Mouse (Mus musculus) cerebellum, postnatal 4 days (tissue): ENCODE results near the gene Gm10719.
"Not testable (repeated sequence)": the region's sequence is repeated elsewhere in the genome, so short reads cannot be mapped to it uniquely, and the experiment has no call there.

ENCODE experiments used
- DNase-seq, 2 experiments: peaks; one replicate each; pipeline ENCODE4 v3.0.0; 2022; ENCODE audit warnings: low spot score in 2 of 2, mixed read lengths in 1 of 2

The Gm10719 gene

DNA sequence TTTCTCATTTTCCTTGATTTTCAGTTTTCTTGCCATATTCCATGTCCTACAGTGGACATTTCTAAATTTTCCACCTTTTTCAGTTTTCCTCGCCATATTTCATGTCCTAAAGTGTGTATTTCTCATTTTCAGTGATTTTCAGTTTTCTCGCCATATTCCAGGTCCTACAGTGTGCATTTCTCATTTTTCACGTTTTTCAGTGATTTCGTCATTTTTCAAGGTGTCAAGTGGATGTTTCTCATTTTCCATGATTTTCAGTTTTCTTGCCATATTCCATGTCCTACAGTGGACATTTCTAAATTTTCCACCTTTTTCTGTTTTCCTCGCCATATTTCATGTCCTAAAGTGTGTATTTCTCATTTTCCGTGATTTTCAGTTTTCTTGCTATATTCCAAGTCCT is 8.4 kb downstream of the Gm10719 start:
- DNase-seq, result peak; percentile 90 to 94

DNA sequence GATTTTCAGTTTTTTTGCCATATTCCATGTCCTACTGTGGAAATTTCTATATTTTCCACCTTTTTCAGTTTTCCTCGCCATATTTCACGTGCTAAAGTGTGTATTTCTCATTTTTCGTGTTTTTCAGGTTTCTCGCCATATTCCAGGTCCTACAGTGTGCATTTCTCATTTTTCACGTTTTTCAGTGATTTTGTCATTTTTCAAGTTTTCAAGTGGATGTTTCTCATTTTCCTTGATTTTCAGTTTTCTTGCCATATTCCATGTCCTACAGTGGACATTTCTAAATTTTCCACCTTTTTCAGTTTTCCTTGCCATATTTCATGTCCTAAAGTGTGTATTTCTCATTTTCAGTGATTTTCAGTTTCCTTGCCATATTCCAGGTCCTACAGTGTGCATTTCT is 8.9 kb downstream of the Gm10719 start:
- peak; percentile 20 to 38 for DNase-seq

DNA sequence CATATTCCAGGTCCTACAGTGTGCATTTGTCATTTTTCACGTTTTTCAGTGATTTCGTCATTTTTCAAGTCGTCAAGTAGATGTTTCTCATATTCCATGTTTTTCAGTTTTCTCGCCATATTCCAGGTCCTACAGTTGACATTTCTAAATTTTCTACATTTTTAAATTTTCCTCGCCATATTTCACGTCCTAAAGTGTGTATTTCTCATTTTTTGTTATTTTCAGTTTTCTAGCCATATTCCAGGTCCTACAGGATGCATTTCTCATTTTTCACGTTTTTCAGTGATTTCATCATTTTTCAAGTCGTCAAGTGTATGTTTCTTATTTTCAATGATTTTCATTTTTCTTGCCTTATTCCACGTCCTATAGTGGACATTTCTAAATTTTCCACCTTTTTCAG is 9.5 kb downstream of the Gm10719 start:
- DNase-seq, result peak; percentile 23 to 26

DNA sequence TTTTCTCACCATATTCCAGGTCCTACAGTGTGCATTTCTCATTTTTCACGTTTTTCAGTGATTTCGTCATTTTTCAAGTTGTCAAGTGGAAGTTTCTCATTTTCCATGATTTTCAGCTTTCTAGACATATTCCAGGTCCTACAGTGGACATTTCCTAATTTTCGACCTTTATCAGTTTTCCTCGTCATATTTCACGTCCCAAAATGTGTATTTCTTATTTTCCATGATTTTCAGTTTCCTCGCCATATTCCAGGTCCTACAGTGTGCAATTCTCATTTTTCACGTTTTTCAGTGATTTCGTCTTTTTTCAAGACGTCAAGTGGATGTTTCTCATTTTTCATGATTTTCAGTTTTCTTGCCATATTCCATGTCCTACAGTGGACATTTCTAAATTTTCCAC is 10.0 kb downstream of the Gm10719 start:
- DNase-seq, result not testable (repeated sequence)

DNA sequence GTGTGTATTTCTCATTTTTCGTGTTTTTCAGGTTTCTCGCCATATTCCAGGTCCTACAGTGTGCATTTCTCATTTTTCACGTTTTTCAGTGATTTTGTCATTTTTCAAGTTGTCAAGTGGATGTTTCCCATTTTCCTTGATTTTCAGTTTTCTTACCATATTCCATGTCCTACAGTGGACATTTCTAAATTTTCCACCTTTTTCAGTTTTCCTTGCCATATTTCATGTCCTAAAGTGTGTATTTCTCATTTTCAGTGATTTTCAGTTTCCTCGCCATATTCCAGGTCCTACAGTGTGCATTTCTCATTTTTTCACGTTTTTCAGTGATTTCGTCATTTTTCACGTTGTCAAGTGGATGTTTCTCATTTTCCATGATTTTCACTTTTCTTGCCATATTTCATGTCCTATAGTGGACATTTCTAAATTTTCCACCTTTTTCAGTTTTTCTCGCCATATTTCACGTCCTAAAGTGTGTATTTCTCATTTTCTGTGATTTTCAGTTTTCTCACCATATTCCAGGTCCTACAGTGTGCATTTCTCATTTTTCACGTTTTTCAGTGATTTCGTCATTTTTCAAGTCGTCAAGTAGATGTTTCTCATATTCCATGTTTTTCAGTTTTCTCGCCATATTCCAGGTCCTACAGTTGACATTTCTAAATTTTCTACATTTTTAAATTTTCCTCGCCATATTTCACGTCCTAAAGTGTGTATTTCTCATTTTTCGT is 12.2 kb downstream of the Gm10719 start:
- DNase-seq, result peak; percentile 61 to 69

DNA sequence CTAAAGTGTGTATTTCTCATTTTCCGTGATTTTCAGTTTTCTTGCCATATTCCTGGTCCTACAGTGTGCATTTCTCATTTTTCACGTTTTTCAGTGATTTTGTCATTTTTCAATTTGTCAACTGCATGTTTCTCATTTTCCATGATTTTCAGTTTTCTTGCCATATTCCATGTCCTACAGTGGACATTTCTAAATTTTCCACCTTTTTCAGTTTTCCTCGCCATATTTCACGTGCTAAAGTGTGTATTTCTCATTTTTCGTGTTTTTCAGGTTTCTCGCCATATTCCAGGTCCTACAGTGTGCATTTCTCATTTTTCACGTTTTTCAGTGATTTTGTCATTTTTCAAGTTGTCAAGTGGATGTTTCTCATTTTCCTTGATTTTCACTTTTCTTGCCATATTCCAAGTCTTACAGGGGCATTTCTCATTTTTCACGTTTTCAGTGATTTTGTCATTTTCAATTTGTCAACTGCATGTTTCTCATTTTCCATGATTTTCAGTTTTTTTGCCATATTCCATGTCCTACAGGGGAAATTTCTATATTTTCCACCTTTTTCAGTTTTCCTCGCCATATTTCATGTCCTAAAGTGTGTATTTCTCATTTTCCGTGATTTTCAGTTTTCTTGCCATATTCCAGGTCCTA is 13.6 kb downstream of the Gm10719 start:
- DNase-seq, result not testable (repeated sequence)

DNA sequence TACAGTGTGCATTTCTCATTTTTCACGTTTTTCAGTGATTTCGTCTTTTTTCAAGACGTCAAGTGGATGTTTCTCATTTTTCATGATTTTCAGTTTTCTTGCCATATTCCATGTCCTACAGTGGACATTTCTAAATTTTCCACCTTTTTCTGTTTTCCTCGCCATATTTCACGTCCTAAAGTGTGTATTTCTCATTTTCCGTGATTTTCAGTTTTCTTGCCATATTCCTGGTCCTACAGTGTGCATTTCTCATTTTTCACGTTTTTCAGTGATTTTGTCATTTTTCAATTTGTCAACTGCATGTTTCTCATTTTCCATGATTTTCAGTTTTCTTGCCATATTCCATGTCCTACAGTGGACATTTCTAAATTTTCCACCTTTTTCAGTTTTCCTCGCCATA is 17.1 kb downstream of the Gm10719 start, which contains the start of gene Gm17535:
Gene Gm17535, plus strand, starts transcription at position 301 of the 400 bp plus-strand sequence.
- not testable (repeated sequence) for DNase-seq

DNA sequence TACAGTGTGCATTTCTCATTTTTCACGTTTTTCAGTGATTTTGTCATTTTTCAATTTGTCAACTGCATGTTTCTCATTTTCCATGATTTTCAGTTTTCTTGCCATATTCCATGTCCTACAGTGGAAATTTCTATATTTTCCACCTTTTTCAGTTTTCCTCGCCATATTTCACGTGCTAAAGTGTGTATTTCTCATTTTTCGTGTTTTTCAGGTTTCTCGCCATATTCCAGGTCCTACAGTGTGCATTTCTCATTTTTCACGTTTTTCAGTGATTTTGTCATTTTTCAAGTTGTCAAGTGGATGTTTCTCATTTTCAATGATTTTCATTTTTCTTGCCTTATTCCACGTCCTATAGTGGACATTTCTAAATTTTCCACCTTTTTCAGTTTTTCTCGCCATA is 19.4 kb downstream of the Gm10719 start, which contains the start of gene Gm10715:
Gene Gm10715, plus strand, starts transcription at position 301 of the 400 bp plus-strand sequence.
- DNase-seq, result not testable (repeated sequence)

DNA sequence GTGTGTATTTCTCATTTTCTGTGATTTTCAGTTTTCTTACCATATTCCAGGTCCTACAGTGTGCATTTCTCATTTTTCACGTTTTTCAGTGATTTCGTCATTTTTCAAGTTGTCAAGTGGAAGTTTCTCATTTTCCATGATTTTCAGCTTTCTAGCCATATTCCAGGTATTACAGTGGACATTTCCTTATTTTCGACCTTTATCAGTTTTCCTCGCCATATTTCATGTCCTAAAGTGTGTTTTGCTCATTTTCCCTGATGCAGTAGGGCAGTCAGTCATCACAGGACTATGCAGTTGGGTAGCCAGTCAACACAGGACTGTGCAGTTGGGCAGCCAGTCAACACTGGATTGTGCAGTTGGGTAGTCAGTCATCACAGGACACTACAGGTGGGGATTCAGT is 21.0 kb downstream of the Gm10719 start:
- not testable (repeated sequence) for DNase-seq
